Mouse (Mus musculus) pancreas, adult 10 weeks (tissue): Measurements from ENCODE around the gene Prl4a1. TPM values are rescaled to one million over a fixed set of nuclear protein-coding genes. Genes with fewer than 3 reads are reported as not detected.

Experiments
- polyA plus RNA-seq: library from polyadenylated mRNA; stranded (reverse); fragments of 350-450 nt; fragmentation: Illumina TruSeq; extraction: RNeasy Lipid Tissue Mini Kit (QIAGEN cat#74804); gene quantifications from one replicate; pipeline ENCODE4 v1.2.3, GENCODE M21; 2015; ENCODE audit warnings: low read depth, low replicate concordance; ENCODE audit not compliant: insufficient read depth

Prl4a1 gene
- polyA plus RNA-seq: not detected

GRCm38 (mm10) chr13:28015912-28016311 is at the start of gene Prl4a1:
TSS of gene Prl4a1 (plus strand) at chr13:28016212.

Other genes starting within 250 kb of the Prl4a1 start
- not detected for gene Prl7c1, start 235.4 kb upstream of the Prl4a1 start, polyA plus RNA-seq
- not detected for gene Prl2a1, start 214.6 kb upstream of the Prl4a1 start, polyA plus RNA-seq
- not detected for gene Prl2c1, start 166.9 kb upstream of the Prl4a1 start, polyA plus RNA-seq
- gene Prl5a1, start 126.3 kb downstream of the Prl4a1 start, polyA plus RNA-seq: not detected
- gene Gm11361, start 241.3 kb downstream of the Prl4a1 start, polyA plus RNA-seq: not detected